Mouse (Mus musculus) heart, embryonic 13.5 days (tissue): ENCODE data around the gene Lrrc31. TPM values are rescaled to one million over a fixed set of nuclear protein-coding genes. Genes with fewer than 3 reads are reported as not detected.
"Not testable (repeated sequence)": the region's sequence is repeated elsewhere in the genome, so short reads cannot be mapped to it uniquely, and the experiment has no call there.

Source experiments
- ATAC-seq: fragments of 200-750 bp; cut with Nextera tagmentation; 2 replicates; pipeline ENCODE4 v1.8.0; 2017; ENCODE audit warnings: moderate TSS enrichment; ENCODE audit not compliant: insufficient number of reproducible peaks, low FRiP score, low TSS enrichment; ENCODE audit errors: extremely low read depth
- H3K27ac ChIP-seq: fragments of 300-500 bp; sonication (generic); replicated peaks from 2 replicates; pipeline ENCODE4 v1.5.1; 2015; ENCODE audit warnings: moderate library complexity, mild to moderate bottlenecking, inconsistent platforms
- H3K27me3 ChIP-seq: fragments of 300-500 bp; sonication (generic); replicated peaks from 2 replicates; pipeline ENCODE4 v1.6.1; 2015; ENCODE audit warnings: mild to moderate bottlenecking, inconsistent platforms
- H3K36me3 ChIP-seq: fragments of 300-500 bp; sonication (generic); 2 replicates; pipeline ENCODE4 v1.6.1; 2015; ENCODE audit warnings: mild to moderate bottlenecking, inconsistent platforms
- H3K4me1 ChIP-seq: fragments of 300-500 bp; sonication (generic); 2 replicates; pipeline ENCODE4 v1.6.1; 2015; ENCODE audit warnings: inconsistent platforms
- H3K4me2 ChIP-seq: fragments of 300-500 bp; sonication (generic); 2 replicates; pipeline ENCODE4 v1.6.1; 2015; ENCODE audit warnings: inconsistent platforms, mild to moderate bottlenecking, moderate library complexity
- H3K4me3 ChIP-seq: fragments of 300-500 bp; sonication (generic); 2 replicates; pipeline ENCODE4 v1.5.1; 2015; ENCODE audit warnings: moderate library complexity, mild to moderate bottlenecking, inconsistent platforms
- H3K9ac ChIP-seq: fragments of 300-500 bp; sonication (generic); 2 replicates; pipeline ENCODE4 v1.6.1; 2015; ENCODE audit warnings: inconsistent platforms, mild to moderate bottlenecking, moderate library complexity
- H3K9me3 ChIP-seq: fragments of 300-500 bp; sonication (generic); 2 replicates; pipeline ENCODE4 v1.6.1; 2016; ENCODE audit warnings: inconsistent platforms
- WGBS: fragments of 180-500 bp; shearing (Covaris S2); methylation state at CpG from one replicate; pipeline ENCODE4 v1.1.7; 2015; ENCODE audit warnings: mixed read lengths; 5-methylcytosine and 5-hydroxymethylcytosine counted together
- polyA plus RNA-seq: library from polyadenylated mRNA; unstranded; fragments of >200 nt; fragmentation: Nextera tagmentation; extraction: Ambion mirVana; gene quantifications from 2 replicates; pipeline ENCODE4 v1.2.1, GENCODE M21; 2015

The Lrrc31 gene
- not detected in 2 replicates for polyA plus RNA-seq

GRCm38 (mm10) chr3:30699711-30700505, at the start of gene Lrrc31:
Lrrc31 (minus strand) TSS chr3:30699843.
- H3K27ac ChIP-seq, ATAC-seq, H3K36me3 ChIP-seq, H3K9ac ChIP-seq, H3K4me3 ChIP-seq, H3K4me1 ChIP-seq, H3K9me3 ChIP-seq, H3K27me3 ChIP-seq, H3K4me2 ChIP-seq: not testable (repeated sequence)
- 70% methylated on average over 6 of the region's 6 CpGs for WGBS

- no peaks in the 10 kb centered on the region for H3K27me3 ChIP-seq
- WGBS = 75% methylated on average over 9 of the region's 9 CpGs
- H3K9ac ChIP-seq = no peak overlapping the region
- H3K4me3 ChIP-seq = no peak overlapping the region
- no peak for ATAC-seq
- no peaks in the 10 kb centered on the region for H3K4me1 ChIP-seq
- no peaks in the 10 kb centered on the region for H3K36me3 ChIP-seq
- peaks cover 5% of the 10 kb centered on the region; the same call in 1 of the 2 replicates for H3K9me3 ChIP-seq
- H3K27ac ChIP-seq = no peak overlapping the region
- no peak overlapping the region for H3K4me2 ChIP-seq
Measured at GRCm38 (mm10) chr3:30748316-30748715, 48.7 kb upstream of the Lrrc31 start.

- no peaks in the 10 kb centered on the region for H3K27me3 ChIP-seq
- peaks cover 2% of the 10 kb centered on the region; the same call in 1 of the 2 replicates for H3K4me1 ChIP-seq
- peaks cover 5% of the 10 kb centered on the region; the same call in 1 of the 2 replicates for H3K9me3 ChIP-seq
- 75% methylated on average over 7 of the region's 7 CpGs for WGBS
- H3K4me3 ChIP-seq = no peak within 1 kb of the TSS
- no peak within 1 kb of the TSS for H3K4me2 ChIP-seq
- H3K27ac ChIP-seq = no peak within 1 kb of the TSS
- H3K9ac ChIP-seq = no peak within 1 kb of the TSS
- no peaks in the 10 kb centered on the region for H3K36me3 ChIP-seq
- no peak for ATAC-seq
Measured at GRCm38 (mm10) chr3:30746006-30746405, 46.4 kb upstream of the Lrrc31 start, which contains the start of gene Samd7. Samd7 (plus strand) TSS chr3:30746293.

- H3K36me3 ChIP-seq = no peaks in the 10 kb centered on the region
- no peaks in the 10 kb centered on the region for H3K27me3 ChIP-seq
- H3K4me2 ChIP-seq = no peak overlapping the region
- peaks cover 5% of the 10 kb centered on the region; the same call in 1 of the 2 replicates for H3K9me3 ChIP-seq
- no peak overlapping the region for H3K4me3 ChIP-seq
- 82% methylated on average over 7 of the region's 7 CpGs for WGBS
- ATAC-seq = no peak
- H3K4me1 ChIP-seq = peaks cover 4% of the 10 kb centered on the region; the same call in 1 of the 2 replicates
- no peak overlapping the region for H3K9ac ChIP-seq
- no peak overlapping the region for H3K27ac ChIP-seq
Measured at GRCm38 (mm10) chr3:30742891-30743290, 43.2 kb upstream of the Lrrc31 start.

GRCm38 (mm10) chr3:30741306-30741705, 41.7 kb upstream of the Lrrc31 start:
- no peaks in the 10 kb centered on the region for H3K27me3 ChIP-seq
- H3K4me1 ChIP-seq = peaks cover 4% of the 10 kb centered on the region; the same call in 1 of the 2 replicates
- H3K9ac ChIP-seq = no peak overlapping the region
- ATAC-seq = no peak
- 65% methylated on average over 6 of the region's 6 CpGs for WGBS
- no peaks in the 10 kb centered on the region for H3K36me3 ChIP-seq
- peaks cover 5% of the 10 kb centered on the region; the same call in 1 of the 2 replicates for H3K9me3 ChIP-seq
- H3K4me2 ChIP-seq = no peak overlapping the region
- H3K27ac ChIP-seq = no peak overlapping the region
- no peak overlapping the region for H3K4me3 ChIP-seq

GRCm38 (mm10) chr3:30736809-30737208, 37.2 kb upstream of the Lrrc31 start:
- Histone ChIP-seq H3K36me3 (no peaks in the 10 kb centered on the region), H3K27me3 (no peaks in the 10 kb centered on the region), H3K4me3 (no peak overlapping the region), H3K4me1 (peaks cover 4% of the 10 kb centered on the region; the same call in 1 of the 2 replicates), H3K9ac (no peak overlapping the region), H3K4me2 (no peak overlapping the region), H3K27ac (no peak overlapping the region), H3K9me3 (no peaks in the 10 kb centered on the region)
- ATAC-seq = no peak
- WGBS = 78% methylated on average over 9 of the region's 9 CpGs

GRCm38 (mm10) chr3:30729046-30729445, 29.4 kb upstream of the Lrrc31 start:
- peaks cover 4% of the 10 kb centered on the region; the same call in 1 of the 2 replicates for H3K4me1 ChIP-seq
- no peak overlapping the region for H3K9ac ChIP-seq
- WGBS = 74% methylated on average over 5 of the region's 5 CpGs
- no peak overlapping the region for H3K27ac ChIP-seq
- H3K9me3 ChIP-seq = no peaks in the 10 kb centered on the region
- H3K4me2 ChIP-seq = no peak overlapping the region
- no peak for ATAC-seq
- H3K4me3 ChIP-seq = no peak overlapping the region
- H3K36me3 ChIP-seq = no peaks in the 10 kb centered on the region
- H3K27me3 ChIP-seq = 0 out of 2 replicates have a peak, but pooled peaks cover 3% of the 10 kb centered on the region

- Histone ChIP-seq H3K9ac (no peak overlapping the region), H3K27ac (no peak overlapping the region), H3K36me3 (no peaks in the 10 kb centered on the region), H3K9me3 (no peaks in the 10 kb centered on the region), H3K4me2 (no peak overlapping the region), H3K27me3 (0 out of 2 replicates have a peak, but pooled peaks cover 3% of the 10 kb centered on the region), H3K4me1 (peaks cover 9% of the 10 kb centered on the region), H3K4me3 (no peak overlapping the region)
- 59% methylated on average over 4 of the region's 4 CpGs for WGBS
- no peak for ATAC-seq
Measured at GRCm38 (mm10) chr3:30727209-30727608, 27.6 kb upstream of the Lrrc31 start.

- no peak overlapping the region for H3K27ac ChIP-seq
- peaks cover 9% of the 10 kb centered on the region for H3K4me1 ChIP-seq
- no peak overlapping the region for H3K9ac ChIP-seq
- no peaks in the 10 kb centered on the region for H3K36me3 ChIP-seq
- no peak overlapping the region for H3K4me2 ChIP-seq
- H3K27me3 ChIP-seq = 0 out of 2 replicates have a peak, but pooled peaks cover 3% of the 10 kb centered on the region
- no peak overlapping the region for H3K4me3 ChIP-seq
- WGBS = 77% methylated on average over 7 of the region's 7 CpGs
- no peak for ATAC-seq
- H3K9me3 ChIP-seq = no peaks in the 10 kb centered on the region
Measured at GRCm38 (mm10) chr3:30725514-30725913, 25.9 kb upstream of the Lrrc31 start.

- Histone ChIP-seq H3K4me2 (no peak overlapping the region), H3K4me3 (no peak overlapping the region), H3K36me3 (no peaks in the 10 kb centered on the region), H3K27me3 (0 out of 2 replicates have a peak, but pooled peaks cover 3% of the 10 kb centered on the region), H3K4me1 (peaks cover 9% of the 10 kb centered on the region), H3K9me3 (no peaks in the 10 kb centered on the region), H3K9ac (no peak overlapping the region), H3K27ac (no peak overlapping the region)
- WGBS = 63% methylated on average over 10 of the region's 10 CpGs
- no peak for ATAC-seq
Measured at GRCm38 (mm10) chr3:30724848-30725465, 25.3 kb upstream of the Lrrc31 start.

- 52% methylated on average over 10 of the region's 10 CpGs for WGBS
- no peaks in the 10 kb centered on the region for H3K9me3 ChIP-seq
Measured at GRCm38 (mm10) chr3:30724105-30724824, 24.6 kb upstream of the Lrrc31 start.

More at GRCm38 (mm10) chr3:30724105-30724824, 24.6 kb upstream of the Lrrc31 start:
- H3K27ac ChIP-seq = no peak overlapping the region
- ATAC-seq = no peak
- no peak overlapping the region for H3K4me3 ChIP-seq
- no peaks in the 10 kb centered on the region for H3K36me3 ChIP-seq
- H3K4me2 ChIP-seq = no peak overlapping the region
- H3K9ac ChIP-seq = no peak overlapping the region
- 0 out of 2 replicates have a peak, but pooled peaks cover 3% of the 10 kb centered on the region for H3K27me3 ChIP-seq
- peaks cover 9% of the 10 kb centered on the region for H3K4me1 ChIP-seq
